Mouse (Mus musculus) forebrain, embryonic 11.5 days (tissue): ENCODE data around the gene Ube2q2. TPM values are rescaled to one million over a fixed set of nuclear protein-coding genes. Genes with fewer than 3 reads are reported as not detected.

Experiments
- ATAC-seq: fragments of 200-750 bp; cut with Nextera tagmentation; replicated peaks from 2 replicates; pipeline ENCODE4 v1.8.0; 2017; ENCODE audit warnings: moderate TSS enrichment; ENCODE audit not compliant: low FRiP score
- DNase-seq: peaks from one replicate; pipeline ENCODE4 v3.0.0-alpha.2; 2017; ENCODE audit warnings: low spot score
- H3K27ac ChIP-seq: fragments of 300-500 bp; sonication (generic); 2 replicates; pipeline ENCODE4 v1.5.1; 2014; ENCODE audit warnings: low read depth, low read length
- H3K27me3 ChIP-seq: fragments of 300-500 bp; sonication (generic); 2 replicates; pipeline ENCODE4 v1.6.1; 2014; ENCODE audit warnings: mild to moderate bottlenecking, low read length, mixed read lengths; ENCODE audit not compliant: control insufficient read depth, insufficient read depth
- H3K36me3 ChIP-seq: fragments of 300-500 bp; sonication (generic); 2 replicates; pipeline ENCODE4 v1.6.1; 2014; ENCODE audit warnings: mild to moderate bottlenecking, low read length, moderate library complexity, mixed read lengths; ENCODE audit not compliant: control insufficient read depth, insufficient read depth
- H3K4me1 ChIP-seq: fragments of 300-500 bp; sonication (generic); replicated peaks from 2 replicates; pipeline ENCODE4 v1.6.1; 2014; ENCODE audit warnings: low read length, mixed read lengths; ENCODE audit not compliant: control insufficient read depth, insufficient read depth
- H3K4me2 ChIP-seq: fragments of 300-500 bp; sonication (generic); 2 replicates; pipeline ENCODE4 v1.6.1; 2014; ENCODE audit warnings: low read depth, mild to moderate bottlenecking, low read length, moderate library complexity, mixed read lengths; ENCODE audit not compliant: severe bottlenecking
- H3K4me3 ChIP-seq: fragments of 300-500 bp; sonication (generic); 2 replicates; pipeline ENCODE4 v1.5.1; 2014; ENCODE audit warnings: low read depth, low read length
- H3K9ac ChIP-seq: fragments of 300-500 bp; sonication (generic); 2 replicates; pipeline ENCODE4 v1.6.1; 2014; ENCODE audit warnings: low read length
- H3K9me3 ChIP-seq: fragments of 300-500 bp; sonication (generic); 2 replicates; pipeline ENCODE4 v1.6.1; 2016; ENCODE audit warnings: low read length, mixed read lengths; ENCODE audit not compliant: control insufficient read depth
- WGBS: fragments of 180-500 bp; shearing (Covaris S2); extraction: QIAGEN DNeasy Blood & Tissue Kit; methylation state at CpG from one replicate; pipeline ENCODE4 v1.1.7; 2014; 5-methylcytosine and 5-hydroxymethylcytosine counted together
- polyA plus RNA-seq: library from polyadenylated mRNA; unstranded; fragments of >200 nt; fragmentation: Nextera tagmentation; extraction: Ambion mirVana; gene quantifications from 2 replicates; pipeline ENCODE4 v1.2.1, GENCODE M21; 2014

Ube2q2 gene
- polyA plus RNA-seq, 1 experiment from 2014 or later, result 49.4 TPM

GRCm38 (mm10) chr9:55122586-55122985 is 26.1 kb upstream of the Ube2q2 start:
- Histone ChIP-seq H3K27ac (no peak overlapping the region), H3K4me1 (no peaks in the 10 kb centered on the region), H3K4me3 (no peak overlapping the region), H3K9ac (no peak overlapping the region), H3K27me3 (no peaks in the 10 kb centered on the region), H3K9me3 (no peaks in the 10 kb centered on the region), H3K4me2 (no peak overlapping the region), H3K36me3 (no peaks in the 10 kb centered on the region)
- DNase-seq (no peak), ATAC-seq (no peak)
- 74% methylated on average over 3 of the region's 3 CpGs for WGBS

DNA sequence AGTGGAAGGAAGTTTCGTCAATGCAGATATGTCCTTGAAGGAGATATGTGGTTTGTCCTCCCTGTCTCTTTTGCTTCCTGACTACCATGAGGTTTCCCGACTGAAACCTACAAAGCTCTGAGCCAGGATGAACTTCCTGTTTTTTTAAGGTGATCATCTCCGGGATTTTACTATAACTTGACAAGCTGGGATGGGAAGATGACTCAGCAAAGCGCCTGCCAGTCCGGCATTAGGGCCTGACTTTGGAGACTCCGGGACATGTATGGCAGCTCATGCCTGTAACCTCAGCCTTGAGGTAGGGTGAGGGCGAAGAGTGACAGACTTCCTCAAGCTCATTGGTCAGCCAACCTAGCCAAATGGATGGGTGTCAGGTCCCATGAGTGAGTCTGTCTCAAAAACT is 22.9 kb upstream of the Ube2q2 start:
- DNase-seq, result no peak
- Histone ChIP-seq H3K4me1 (no peaks in the 10 kb centered on the region), H3K4me2 (no peak overlapping the region), H3K9ac (no peak overlapping the region), H3K4me3 (no peak overlapping the region), H3K27me3 (no peaks in the 10 kb centered on the region), H3K27ac (no peak overlapping the region), H3K9me3 (no peaks in the 10 kb centered on the region), H3K36me3 (no peaks in the 10 kb centered on the region)
- WGBS, result 87% methylated on average over 7 of the region's 7 CpGs
- no peak for ATAC-seq

- ATAC-seq (no peak), DNase-seq (no peak)
- Histone ChIP-seq H3K27ac (no peak overlapping the region), H3K4me3 (no peak overlapping the region), H3K36me3 (no peaks in the 10 kb centered on the region), H3K9me3 (no peaks in the 10 kb centered on the region), H3K27me3 (no peaks in the 10 kb centered on the region), H3K4me1 (no peaks in the 10 kb centered on the region), H3K9ac (no peak overlapping the region), H3K4me2 (no peak overlapping the region)
- WGBS, result 80% methylated on average over 1 of the region's 1 CpGs
Observed at GRCm38 (mm10) chr9:55126295-55126694, 22.4 kb upstream of the Ube2q2 start.

DNA sequence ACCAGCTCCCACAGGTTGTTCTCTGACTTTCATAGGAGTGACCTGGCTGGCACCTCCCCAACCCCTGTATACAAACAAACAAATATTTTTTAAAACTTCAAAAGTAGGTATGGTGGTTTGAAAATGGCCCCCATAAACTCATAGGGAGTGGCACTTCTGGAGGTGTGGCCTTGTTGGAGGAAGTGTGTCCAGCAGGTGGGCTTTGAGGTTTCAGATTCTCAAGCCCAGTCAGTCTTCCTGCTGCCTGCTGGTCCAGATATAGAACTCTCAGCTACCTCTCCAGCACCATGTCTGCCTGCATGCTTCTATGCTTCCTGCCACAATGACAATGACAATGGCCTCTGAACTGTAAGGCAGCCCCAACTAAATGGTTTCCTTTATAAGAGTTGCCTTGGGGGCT is 16.8 kb upstream of the Ube2q2 start:
- no peak overlapping the region for H3K4me2 ChIP-seq
- no peaks in the 10 kb centered on the region for H3K9me3 ChIP-seq
- ATAC-seq (no peak), DNase-seq (no peak)
- no peak overlapping the region for H3K27ac ChIP-seq
- H3K27me3 ChIP-seq, result no peaks in the 10 kb centered on the region
- no peaks in the 10 kb centered on the region for H3K36me3 ChIP-seq
- no peak overlapping the region for H3K9ac ChIP-seq
- no peak overlapping the region for H3K4me3 ChIP-seq
- H3K4me1 ChIP-seq, result no peaks in the 10 kb centered on the region

GRCm38 (mm10) chr9:55136576-55136975 is 12.1 kb upstream of the Ube2q2 start:
- H3K27ac ChIP-seq, result no peak overlapping the region

GRCm38 (mm10) chr9:55137112-55137511 is 11.5 kb upstream of the Ube2q2 start:
- H3K4me3 ChIP-seq, result no peak overlapping the region
- H3K36me3 ChIP-seq, result no peaks in the 10 kb centered on the region
- no peaks in the 10 kb centered on the region for H3K27me3 ChIP-seq
- no peak overlapping the region for H3K4me2 ChIP-seq
- ATAC-seq (no peak), DNase-seq (no peak)
- H3K9ac ChIP-seq, result no peak overlapping the region
- WGBS, result 86% methylated on average over 4 of the region's 4 CpGs
- H3K9me3 ChIP-seq, result no peaks in the 10 kb centered on the region
- H3K27ac ChIP-seq, result no peak overlapping the region
- no peaks in the 10 kb centered on the region for H3K4me1 ChIP-seq

More at GRCm38 (mm10) chr9:55136576-55136975, 12.1 kb upstream of the Ube2q2 start:
- Histone ChIP-seq H3K4me2 (no peak overlapping the region), H3K27me3 (no peaks in the 10 kb centered on the region), H3K36me3 (no peaks in the 10 kb centered on the region), H3K4me3 (no peak overlapping the region), H3K4me1 (no peaks in the 10 kb centered on the region), H3K9ac (no peak overlapping the region), H3K9me3 (no peaks in the 10 kb centered on the region)
- ATAC-seq (no peak), DNase-seq (no peak)
- WGBS, result 47% methylated on average over 5 of the region's 5 CpGs

DNA sequence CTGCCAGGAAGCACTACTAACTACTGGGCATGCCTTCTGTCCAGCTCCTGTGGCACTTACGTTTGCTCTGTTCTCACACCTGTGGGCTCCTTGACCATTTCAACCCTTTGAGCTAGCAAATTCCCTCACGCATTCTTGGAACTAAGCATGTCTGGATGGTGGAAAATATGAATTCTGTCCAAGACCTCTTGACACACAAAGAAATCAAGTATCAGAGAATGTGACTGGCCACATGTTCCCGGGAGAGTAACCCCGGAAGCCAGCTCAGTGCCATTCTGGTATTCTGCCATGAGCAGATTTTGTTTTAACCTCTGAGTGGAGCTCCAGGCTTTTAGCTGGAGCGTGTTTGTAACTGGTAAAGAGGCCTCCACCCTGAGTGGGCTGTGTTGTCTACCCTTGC is 8.7 kb upstream of the Ube2q2 start:
- no peak overlapping the region for H3K9ac ChIP-seq
- H3K36me3 ChIP-seq, result no peaks in the 10 kb centered on the region
- H3K4me2 ChIP-seq, result no peak overlapping the region
- H3K4me3 ChIP-seq, result no peak overlapping the region
- WGBS, result 86% methylated on average over 5 of the region's 5 CpGs
- no peaks in the 10 kb centered on the region for H3K27me3 ChIP-seq
- H3K4me1 ChIP-seq, result no peaks in the 10 kb centered on the region
- H3K27ac ChIP-seq, result no peak overlapping the region
- no peak for ATAC-seq
- no peaks in the 10 kb centered on the region for H3K9me3 ChIP-seq
- no peak for DNase-seq

DNA sequence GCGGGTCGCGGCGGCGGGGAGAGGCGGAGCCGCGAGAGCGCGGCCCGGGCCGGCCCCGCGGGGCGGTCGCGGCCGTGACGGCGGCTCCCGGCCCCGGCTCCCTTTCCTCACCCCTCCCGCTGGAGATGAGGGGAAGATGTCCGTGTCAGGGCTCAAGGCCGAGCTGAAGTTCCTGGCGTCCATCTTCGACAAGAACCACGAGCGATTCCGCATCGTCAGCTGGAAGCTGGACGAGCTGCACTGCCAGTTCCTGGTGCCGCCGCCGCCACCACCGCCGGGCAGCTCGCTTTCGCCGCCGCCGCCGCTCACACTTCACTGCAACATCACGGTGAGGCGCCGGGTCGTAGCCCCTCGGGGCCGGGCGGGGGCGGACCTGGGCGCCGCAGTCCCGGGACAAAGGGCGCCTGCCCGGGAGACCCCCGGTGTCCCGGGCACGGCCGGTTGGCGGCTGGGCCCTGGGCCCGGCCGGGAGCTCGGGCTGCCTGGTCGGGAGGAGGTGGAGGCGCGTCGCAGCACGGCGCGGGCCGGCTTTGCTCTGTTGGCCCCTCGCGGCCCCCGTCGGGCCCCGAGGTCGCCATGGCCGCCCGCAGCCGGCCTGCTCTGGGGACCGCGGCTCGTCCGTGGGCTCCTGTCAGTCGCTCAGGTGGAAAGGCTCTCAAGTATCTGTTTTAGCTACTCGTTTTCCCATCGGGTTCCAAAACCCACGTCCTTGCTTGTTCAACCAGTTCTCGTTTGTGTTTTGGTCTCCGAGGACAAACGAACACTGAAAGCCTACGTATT is 1.0 kb downstream of the Ube2q2 start:
- H3K27me3 ChIP-seq, result no peaks in the 10 kb centered on the region
- H3K9me3 ChIP-seq, result no peaks in the 10 kb centered on the region
- peak overlapping the region; percentile 91 for H3K9ac ChIP-seq
- WGBS, result under 1% methylated on average over 75 of the region's 93 CpGs
- peak; percentile 79 for DNase-seq
- peak; percentile 76 for ATAC-seq
- peak overlapping the region; percentile 85 for H3K4me2 ChIP-seq
- H3K36me3 ChIP-seq, result no peaks in the 10 kb centered on the region
- peaks cover 7% of the 10 kb centered on the region; the same call in 1 of the 2 replicates for H3K4me1 ChIP-seq
- peak overlapping the region; percentile 78 for H3K27ac ChIP-seq
- peak overlapping the region; percentile 81 for H3K4me3 ChIP-seq

- Histone ChIP-seq H3K4me1 (peaks cover 7% of the 10 kb centered on the region; the same call in 1 of the 2 replicates), H3K9ac (peak overlapping the region; percentile 91), H3K4me2 (peak overlapping the region; percentile 85), H3K36me3 (no peaks in the 10 kb centered on the region), H3K27ac (peak overlapping the region; percentile 78; the same call in 1 of the 2 replicates), H3K9me3 (no peaks in the 10 kb centered on the region), H3K4me3 (peak overlapping the region; percentile 81), H3K27me3 (no peaks in the 10 kb centered on the region)
- WGBS, result 2% methylated on average over 13 of the region's 13 CpGs
- DNase-seq (peak; percentile 58), ATAC-seq (no peak)
Observed at GRCm38 (mm10) chr9:55150279-55150726, 1.6 kb downstream of the Ube2q2 start.
